ENCODE assay signal across 13 mouse cellular contexts in genomic region chr14:60377107-60377506, GRCm38 (mm10). TPM values are rescaled to one million over a fixed set of nuclear protein-coding genes. Genes with fewer than 3 reads are reported as not detected.
DNase-seq lines count a peak whose midpoint lies in the region; ATAC-seq and TF ChIP-seq lines count a peak whose summit lies in the region.
"Had no signal": no experiment of that assay in that cellular context is flagged by ENCODE, and none has a peak within 500 bp of the region (broad histone marks: within the 10 kb centered on the region; RNA-seq: fewer than 3 reads in every experiment).

No protein-coding gene starts in this region.

- 53% methylated on average over 2 of the region's 2 CpGs for WGBS in forebrain, embryonic 13.5 days
- WGBS in hindbrain, embryonic 12.5 days = 61% methylated on average over 2 of the region's 2 CpGs
- 74% methylated on average over 2 of the region's 2 CpGs for WGBS in neural tube, embryonic 13.5 days

- no peaks in the 10 kb centered on the region for H3K9me3 ChIP-seq in forebrain, embryonic 13.5 days (replicated peaks)
- H3K9me3 ChIP-seq in hindbrain, embryonic 12.5 days (replicated peaks) = no peaks in the 10 kb centered on the region
- no peaks in the 10 kb centered on the region for H3K9me3 ChIP-seq in neural tube, embryonic 13.5 days
- H3K9me3 ChIP-seq: embryonic facial prominence, embryonic 15.5 days had no signal

- TF ChIP-seq CTCF in layer of hippocampus, adult 2 months (conservative IDR thresholded peaks at IDR 0.05) = no peak

- ATAC-seq in forebrain, embryonic 13.5 days = peak; percentile 6; the same call in 1 of the 2 replicates
- peak; percentile 9; the same call in 1 of the 2 replicates for ATAC-seq in hindbrain, embryonic 12.5 days (ENCODE audit: low FRiP score)
- ATAC-seq in neural tube, embryonic 13.5 days (ENCODE audit: low read depth) = no peak; the same call in 1 of the 2 replicates

- H3K4me3 ChIP-seq in layer of hippocampus, adult 2 months = peak overlapping the region; percentile 95
- H3K4me3 ChIP-seq in forebrain, embryonic 13.5 days = peak overlapping the region; percentile 87; the same call in 1 of the 2 replicates
- no peak overlapping the region for H3K4me3 ChIP-seq in hindbrain, embryonic 12.5 days
- H3K4me3 ChIP-seq in neural tube, embryonic 13.5 days = no peak overlapping the region

- H3K4me1 ChIP-seq in forebrain, embryonic 13.5 days = peaks cover 38% of the 10 kb centered on the region
- H3K4me1 ChIP-seq in hindbrain, embryonic 12.5 days = peaks cover 29% of the 10 kb centered on the region
- peaks cover 37% of the 10 kb centered on the region for H3K4me1 ChIP-seq in neural tube, embryonic 13.5 days (replicated peaks)

- H3K27me3 ChIP-seq in forebrain, embryonic 13.5 days = 0 out of 2 replicates have a peak, but pooled peaks cover 2% of the 10 kb centered on the region
- no peaks in the 10 kb centered on the region for H3K27me3 ChIP-seq in hindbrain, embryonic 12.5 days
- H3K27me3 ChIP-seq in neural tube, embryonic 13.5 days = peaks cover 6% of the 10 kb centered on the region; the same call in 1 of the 2 replicates

- H3K36me3 ChIP-seq in forebrain, embryonic 13.5 days (ENCODE audit: poor library complexity, severe bottlenecking) = peaks cover 6% of the 10 kb centered on the region; the same call in 1 of the 2 replicates
- no peaks in the 10 kb centered on the region for H3K36me3 ChIP-seq in hindbrain, embryonic 12.5 days
- no peaks in the 10 kb centered on the region for H3K36me3 ChIP-seq in neural tube, embryonic 13.5 days
- H3K36me3 ChIP-seq: embryonic facial prominence, embryonic 15.5 days had no signal

- no peak for DNase-seq in layer of hippocampus, adult 2 months (ENCODE audit: low spot score in 2 of 2)
- no peak for DNase-seq in layer of hippocampus, adult 8-10 months (ENCODE audit: low spot score in 2 of 2)
- DNase-seq in right cerebral cortex, adult 18-20 months = no peak
- DNase-seq in thymus, postnatal 4 days = no peak
- DNase-seq: adrenal gland, adult 8-10 months; kidney, postnatal 36 days; lung, postnatal 36 days; thymus, postnatal 14 days had no signal

- H3K9ac ChIP-seq in forebrain, embryonic 13.5 days = no peak overlapping the region
- peak overlapping the region; percentile 92; the same call in 1 of the 2 replicates for H3K9ac ChIP-seq in hindbrain, embryonic 12.5 days
- H3K9ac ChIP-seq in neural tube, embryonic 13.5 days = peak overlapping the region; percentile 96; the same call in 1 of the 2 replicates
- H3K9ac ChIP-seq: embryonic facial prominence, embryonic 15.5 days; liver, embryonic 14.5 days had no signal

- H3K4me2 ChIP-seq in forebrain, embryonic 13.5 days = peak overlapping the region; percentile 77
- H3K4me2 ChIP-seq in hindbrain, embryonic 12.5 days (replicated peaks) = peak overlapping the region; percentile 71
- peak overlapping the region; percentile 94 for H3K4me2 ChIP-seq in neural tube, embryonic 13.5 days

- peak overlapping the region; percentile 92 for H3K27ac ChIP-seq in layer of hippocampus, adult 2 months
- H3K27ac ChIP-seq in forebrain, embryonic 13.5 days = peak overlapping the region; percentile 97
- H3K27ac ChIP-seq in hindbrain, embryonic 12.5 days = no peak overlapping the region
- peak overlapping the region; percentile 97 for H3K27ac ChIP-seq in neural tube, embryonic 13.5 days (replicated peaks)
- H3K27ac ChIP-seq: embryonic facial prominence, embryonic 15.5 days; liver, embryonic 14.5 days had no signal

RNA-seq across cellular contexts. Expression of gene Amer2, which starts 4.0 kb away (rescaled TPM):
- 10 to 100 TPM; 47.7 to 49.2 TPM for total RNA-seq in layer of hippocampus, adult 2 months (2021)
- 10 to 100 TPM; 44.1 to 53.1 (median 45.9) TPM for total RNA-seq in layer of hippocampus, adult 8-10 months (2022)
- 24.4 and 31.0 TPM in 2 replicates for polyA plus RNA-seq in forebrain, embryonic 13.5 days (2015; fragmentation: Nextera tagmentation; extraction: Ambion mirVana)
- polyA plus RNA-seq in hindbrain, embryonic 12.5 days (2016; fragmentation: Nextera tagmentation; extraction: Ambion mirVana) = 28.2 and 30.4 TPM in 2 replicates
- polyA plus RNA-seq in neural tube, embryonic 13.5 days (2015; fragmentation: Nextera tagmentation; extraction: Ambion mirVana) = 26.7 and 28.5 TPM in 2 replicates

Comparison
In these comparisons a context has a peak if more than half of its experiments do, and no peak if none do; other contexts are left out.
1. H3K4me3 ChIP-seq: peak in layer of hippocampus, adult 2 months (single experiment) and forebrain, embryonic 13.5 days (single experiment); none in hindbrain, embryonic 12.5 days (single experiment) and neural tube, embryonic 13.5 days (single experiment).
2. Peak in every context shown above with its lines, with median percentiles within 50 percentile points of each other: H3K4me2 ChIP-seq.